Mouse (Mus musculus): ENCODE results near the gene Gm37419. TPM values are rescaled to one million over a fixed set of nuclear protein-coding genes. Genes with fewer than 3 reads are reported as not detected.

The Gm37419 gene
- not detected for total RNA-seq (2021)
- long read RNA-seq, experiment 1, result 0 reads
- long read RNA-seq, experiment 2, result 0 reads

- peak; percentile 64 to 76 for DNase-seq (ENCODE audit: low spot score in 2 of 2)
These were observed at the start of gene Gm37419, which contains the start of gene Bcl6 for GRCm38 (mm10) chr16:23988466-23989208. TSS of gene Gm37419 (plus strand) at chr16:23988482. TSS of gene Bcl6 (minus strand) at chr16:23988852.

GRCm38 (mm10) chr16:23944801-23945200 lies 43.5 kb upstream of the Gm37419 start:
- DNase-seq (ENCODE audit: low spot score in 2 of 2), result no peak

- no peak for DNase-seq (ENCODE audit: low spot score in 2 of 2)
These were observed 40.6 kb upstream of the Gm37419 start for GRCm38 (mm10) chr16:23947654-23948053.

DNA sequence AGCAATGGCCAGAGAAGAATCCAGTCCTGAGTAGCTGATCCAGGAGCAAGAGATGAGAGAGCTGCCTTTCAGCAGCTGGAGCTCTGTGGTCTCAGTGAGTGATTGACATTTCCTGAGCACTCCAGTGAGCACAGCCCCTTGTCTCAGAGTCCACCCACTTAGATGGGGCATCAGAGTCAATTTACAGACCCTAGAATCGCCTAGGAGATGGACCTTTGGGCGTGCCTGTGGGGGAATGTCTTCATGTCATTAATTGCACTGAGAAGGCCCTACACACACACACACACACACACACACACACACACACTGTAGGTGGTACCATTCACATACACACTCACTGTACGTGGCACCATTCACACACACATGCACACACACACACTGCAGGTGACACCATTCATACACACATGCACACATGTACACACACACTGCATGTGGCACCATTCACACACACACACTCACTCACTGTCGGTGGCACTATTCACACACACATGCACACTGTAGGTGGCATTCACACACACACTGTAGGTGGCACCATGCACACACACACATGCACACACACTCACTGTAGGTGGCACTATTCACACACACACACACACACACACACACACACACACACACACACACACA lies 36.1 kb upstream of the Gm37419 start:
- DNase-seq (ENCODE audit: low spot score in 2 of 2), result no peak

DNA sequence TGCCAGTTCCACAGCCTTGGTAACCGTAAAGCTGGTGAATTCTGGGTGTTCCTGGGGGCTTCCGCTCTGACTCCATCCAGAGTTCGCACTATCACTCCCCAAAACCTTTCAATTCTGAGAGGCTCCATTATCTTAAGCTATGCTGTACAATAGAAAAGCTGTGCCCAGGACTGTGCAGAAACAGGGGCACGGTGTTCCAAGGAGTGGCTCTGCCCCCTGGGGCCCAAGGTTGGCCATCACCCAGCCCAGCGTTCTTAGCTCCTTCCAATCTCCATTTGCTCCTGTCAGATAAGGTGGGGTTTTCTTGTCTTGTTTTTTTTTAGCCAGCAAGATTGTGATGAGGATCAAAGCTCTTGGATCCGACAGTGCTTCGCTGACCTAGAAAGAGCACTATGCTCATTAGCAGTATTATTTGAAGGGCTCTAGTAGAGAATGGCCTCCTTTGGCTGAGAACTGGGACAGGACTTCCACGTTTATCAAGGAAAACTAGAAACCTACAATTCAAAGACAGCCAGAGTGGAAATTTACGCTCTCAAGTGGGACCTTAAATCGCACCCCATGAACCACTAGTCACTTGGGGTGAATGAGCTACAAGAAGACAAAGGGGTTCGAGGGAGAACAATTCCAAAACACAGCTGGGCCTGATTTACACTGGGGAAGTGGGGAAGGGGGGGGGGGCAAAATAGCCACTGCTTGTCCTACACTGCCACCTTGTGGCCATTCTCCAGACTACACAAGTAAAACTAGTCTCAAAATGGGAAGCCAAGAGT lies 34.9 kb upstream of the Gm37419 start:
- DNase-seq (ENCODE audit: low spot score in 2 of 2), result peak in 1 of 2 experiments; percentile 41

DNA sequence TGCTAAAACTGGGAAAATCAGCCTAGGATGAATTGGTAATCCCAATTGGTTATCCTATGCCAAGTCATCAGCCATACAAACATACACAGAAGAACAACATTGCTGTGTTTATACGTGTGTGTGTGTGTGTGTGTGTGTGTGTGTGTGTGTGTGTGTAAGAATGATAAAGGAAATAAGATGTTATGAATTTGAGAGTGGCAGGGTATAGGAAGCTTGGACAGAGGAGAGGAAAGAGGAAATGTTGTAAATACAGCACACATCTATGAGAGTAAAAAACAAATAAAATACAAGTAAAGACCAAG lies 34.4 kb upstream of the Gm37419 start:
- no peak for DNase-seq (ENCODE audit: low spot score in 2 of 2)

DNA sequence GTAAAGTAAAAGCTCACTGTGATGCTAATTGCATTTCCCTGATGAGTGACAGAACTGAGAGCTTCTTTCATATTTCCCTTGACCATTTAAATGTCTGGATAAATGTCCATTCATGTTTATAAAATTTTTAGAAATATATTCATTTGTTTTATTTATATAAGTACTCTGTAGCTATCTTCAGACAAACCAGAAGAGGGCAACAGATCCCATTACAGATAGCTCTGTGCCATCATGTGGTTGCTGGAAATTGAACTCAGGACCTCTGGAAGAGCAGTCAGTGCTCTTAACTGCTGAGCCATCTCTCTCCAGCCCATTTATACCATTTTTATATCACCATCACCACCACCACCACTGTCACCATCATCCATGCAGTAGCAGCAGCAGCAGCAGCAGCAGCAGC lies 29.3 kb upstream of the Gm37419 start:
- DNase-seq (ENCODE audit: low spot score in 2 of 2), result no peak

DNA sequence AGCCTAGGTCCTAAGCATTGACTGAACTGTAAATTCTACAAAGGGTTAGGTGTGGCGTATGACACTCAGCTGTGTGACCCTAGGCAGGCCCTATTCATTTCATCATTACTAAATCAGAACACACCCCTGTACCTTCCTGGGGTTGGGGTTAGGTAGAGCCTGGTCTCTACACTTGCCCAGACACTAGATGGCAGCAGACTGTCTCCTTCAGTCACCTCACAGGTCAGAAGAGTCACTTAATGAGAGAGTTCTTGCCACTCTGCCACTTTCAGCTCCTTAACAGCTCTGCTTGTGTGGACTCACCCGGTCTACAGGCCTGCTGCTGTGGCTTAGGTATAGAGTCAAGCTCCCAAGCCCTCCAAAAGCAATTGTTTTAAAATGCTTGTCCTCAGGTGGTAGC lies 25.9 kb upstream of the Gm37419 start:
- no peak for DNase-seq (ENCODE audit: low spot score in 2 of 2)

GRCm38 (mm10) chr16:23963896-23964668 lies 24.2 kb upstream of the Gm37419 start:
- no peak for DNase-seq (ENCODE audit: low spot score in 2 of 2)

DNA sequence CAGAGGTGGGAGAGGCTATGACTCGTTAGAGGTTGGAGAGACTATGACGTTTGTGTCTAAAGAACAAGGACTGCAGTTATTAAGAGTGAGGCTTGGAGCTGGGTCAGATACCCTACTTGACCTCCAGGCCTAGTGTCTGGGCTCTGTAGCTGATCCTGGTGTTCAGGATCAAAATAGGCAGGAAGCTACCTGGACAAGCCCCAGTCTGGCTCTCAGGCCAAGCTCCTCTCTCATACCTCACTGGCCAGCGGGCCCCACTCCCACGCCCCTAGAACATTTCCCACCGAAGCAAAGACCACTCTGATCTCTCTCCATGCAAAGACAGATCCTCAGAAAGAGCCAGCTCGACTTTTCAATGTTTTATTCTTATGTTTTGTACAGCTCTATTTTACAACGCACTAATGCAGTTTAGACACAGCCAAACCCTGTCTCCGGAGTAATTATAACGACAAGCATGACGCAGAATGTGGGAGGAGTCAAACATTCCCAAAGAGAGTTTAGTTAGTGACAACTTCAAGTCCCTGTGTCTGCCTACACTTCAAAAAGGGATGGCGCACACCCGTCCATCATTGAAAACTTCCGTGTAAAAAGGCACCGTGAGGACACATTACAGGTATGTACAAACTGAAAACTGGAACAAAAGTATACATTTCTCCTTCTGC lies 23.4 kb upstream of the Gm37419 start:
- DNase-seq (ENCODE audit: low spot score in 2 of 2), result no peak

DNA sequence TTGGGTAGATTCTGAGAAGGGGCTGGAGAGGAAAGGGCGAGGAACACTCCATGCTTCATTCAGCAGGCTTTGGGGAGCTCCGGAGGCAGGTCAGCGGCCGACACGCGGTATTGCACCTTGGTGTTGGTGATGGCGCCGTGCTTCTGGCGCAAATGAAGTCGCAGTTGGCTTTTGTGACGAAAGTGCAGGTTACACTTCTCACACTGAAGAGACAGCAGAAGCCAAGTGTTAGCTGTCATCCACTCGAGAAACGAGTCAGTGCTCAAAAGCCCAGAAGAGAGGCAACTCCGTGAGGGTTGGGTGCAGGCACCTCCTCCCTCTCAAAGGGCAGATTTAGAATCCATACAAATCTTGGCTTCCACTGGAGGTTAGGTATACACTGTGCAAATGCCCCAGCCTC lies 22.2 kb upstream of the Gm37419 start:
- DNase-seq (ENCODE audit: low spot score in 2 of 2), result no peak

GRCm38 (mm10) chr16:23967301-23967700 lies 21.0 kb upstream of the Gm37419 start:
- DNase-seq (ENCODE audit: low spot score in 2 of 2), result no peak

DNA sequence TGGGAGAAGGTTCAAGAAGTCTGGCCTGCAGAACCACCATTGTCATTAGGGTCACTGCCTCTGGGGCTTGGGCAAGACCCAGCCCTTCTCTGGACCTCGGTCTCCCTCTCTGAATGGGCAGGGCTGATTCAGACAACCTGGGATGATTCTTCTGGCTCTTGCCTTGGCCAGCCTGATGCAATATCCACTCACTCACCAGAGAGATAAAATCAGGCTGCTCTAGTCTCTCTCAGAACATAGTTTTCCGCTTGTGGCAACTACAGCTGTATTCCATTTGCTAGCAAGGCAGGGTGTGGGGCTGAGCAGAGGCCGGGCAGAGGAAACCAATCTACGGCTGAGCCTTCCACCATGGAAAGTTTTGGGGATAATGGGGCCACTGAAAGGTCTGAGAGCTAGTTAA lies 19.4 kb upstream of the Gm37419 start:
- no peak for DNase-seq (ENCODE audit: low spot score in 2 of 2)

- no peak for DNase-seq (ENCODE audit: low spot score in 2 of 2)
These were observed 18.4 kb upstream of the Gm37419 start for GRCm38 (mm10) chr16:23969919-23970318.

DNA sequence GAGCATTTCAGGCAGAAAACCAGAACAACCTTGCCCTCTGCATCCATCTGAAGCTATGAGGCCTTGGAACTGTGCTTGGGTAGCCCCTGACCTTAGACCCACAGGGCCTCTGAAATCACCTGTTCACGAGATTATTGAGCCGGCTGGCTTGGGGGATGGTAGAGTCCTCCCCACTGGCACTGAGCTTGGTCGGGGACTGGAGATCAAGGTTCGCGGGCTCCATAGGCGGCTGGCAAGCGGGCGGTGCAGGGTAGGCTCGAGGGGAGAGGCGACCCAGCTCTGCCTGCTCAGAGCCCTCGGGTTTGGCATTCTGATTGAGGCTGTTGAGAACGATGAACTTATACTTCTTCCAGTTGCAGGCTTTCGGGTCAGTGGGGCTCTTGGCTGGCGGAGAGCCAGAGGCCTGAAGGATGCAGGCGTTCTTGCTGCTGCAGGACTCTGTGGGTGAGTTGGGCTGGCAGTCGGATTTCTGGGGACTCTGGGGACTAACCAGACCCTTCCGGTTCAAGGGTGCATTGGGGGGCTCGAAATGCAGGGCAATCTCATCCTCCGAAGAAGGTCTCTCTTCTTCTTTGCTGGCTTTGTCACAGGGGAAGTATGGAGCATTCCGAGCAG lies 16.0 kb upstream of the Gm37419 start:
- DNase-seq (ENCODE audit: low spot score in 2 of 2), result no peak

DNA sequence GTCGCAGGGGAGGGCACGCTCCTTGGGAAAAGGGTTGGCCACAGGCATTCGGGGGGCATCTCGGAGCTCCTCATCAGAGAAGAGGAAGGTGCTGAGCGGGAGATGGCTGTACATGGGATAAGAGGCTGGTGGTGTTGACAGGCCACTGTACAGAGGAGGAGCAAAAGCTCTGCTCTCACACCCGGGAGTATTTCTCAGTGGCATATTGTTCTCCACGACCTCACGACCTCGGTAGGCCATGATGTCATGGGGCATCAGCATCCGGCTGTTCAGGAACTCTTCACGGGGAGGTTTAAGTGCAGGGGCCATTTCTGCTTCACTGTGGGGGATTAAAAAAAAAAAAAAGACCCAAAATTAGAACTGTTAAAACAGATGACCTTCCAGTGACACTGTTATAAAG lies 15.4 kb upstream of the Gm37419 start:
- no peak for DNase-seq (ENCODE audit: low spot score in 2 of 2)

DNA sequence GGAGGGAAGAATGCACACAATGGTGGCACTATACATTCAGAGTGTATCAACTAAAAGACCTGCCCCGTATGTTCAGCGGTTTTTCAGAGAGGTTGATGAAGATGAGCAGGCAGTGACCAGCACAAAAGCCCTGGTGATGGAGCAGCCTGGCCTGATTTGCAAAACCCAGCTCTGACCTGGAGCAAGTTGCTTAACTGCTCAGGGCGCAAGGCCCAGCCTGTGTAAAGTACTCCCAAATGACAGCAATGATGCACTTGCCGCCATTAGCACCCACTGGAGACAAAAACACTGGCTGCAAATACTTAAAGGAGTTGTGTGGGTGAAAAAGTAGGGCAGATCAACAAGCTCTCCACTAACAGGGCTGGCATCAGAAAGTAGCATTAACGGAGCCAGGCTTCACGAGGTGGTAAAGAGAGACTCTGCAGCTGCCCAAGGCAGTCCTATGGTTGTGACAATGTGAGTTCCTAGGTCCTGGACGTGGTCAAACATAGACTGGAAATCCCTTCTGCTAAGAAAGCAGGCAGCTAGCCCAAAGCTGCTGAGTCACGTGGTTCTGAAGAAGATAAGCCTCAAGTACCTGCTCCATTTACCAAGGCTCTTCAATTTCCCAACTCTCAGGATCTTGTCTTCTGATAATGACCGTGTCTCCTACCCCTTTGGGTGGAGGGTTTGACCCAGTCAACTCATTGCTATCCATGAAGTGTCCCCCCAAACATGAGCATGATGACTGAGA lies 14.5 kb upstream of the Gm37419 start:
- no peak for DNase-seq (ENCODE audit: low spot score in 2 of 2)

GRCm38 (mm10) chr16:23976196-23976595 lies 12.1 kb upstream of the Gm37419 start:
- DNase-seq (ENCODE audit: low spot score in 2 of 2), result no peak

GRCm38 (mm10) chr16:23977732-23978131 lies 10.6 kb upstream of the Gm37419 start:
- DNase-seq (ENCODE audit: low spot score in 2 of 2), result no peak

GRCm38 (mm10) chr16:23978495-23978894 lies 9.8 kb upstream of the Gm37419 start:
- DNase-seq (ENCODE audit: low spot score in 2 of 2), result no peak
